Mouse (Mus musculus): ENCODE measurements around the gene Dll3.

Gene Dll3

DNA sequence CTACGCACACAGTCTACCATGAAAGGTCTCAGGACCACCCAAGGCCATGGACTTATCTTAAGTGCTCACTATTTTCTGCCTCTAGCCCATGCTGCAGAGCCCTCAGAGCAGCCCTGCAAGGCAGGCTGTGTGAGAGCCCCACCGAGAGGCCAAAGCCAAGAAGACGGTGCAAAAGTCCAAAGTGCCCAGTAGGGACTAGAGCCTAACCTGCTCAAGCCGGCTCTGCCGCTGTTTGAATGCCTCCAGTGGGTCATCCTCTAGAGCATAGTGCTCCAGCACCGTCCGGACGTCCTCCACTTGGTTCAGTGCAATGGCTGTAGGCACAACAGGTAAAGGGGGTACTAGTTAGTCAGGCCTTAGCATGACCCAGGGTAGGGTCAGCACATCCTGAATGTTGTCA lies 4.2 kb upstream of the Dll3 start:
- peak; percentile 82 for DNase-seq

GRCm38 (mm10) chr7:28305641-28306040 lies 3.6 kb upstream of the Dll3 start:
- peak; percentile 70 for DNase-seq

- DNase-seq = peak; percentile 75
Observed at GRCm38 (mm10) chr7:28298837-28299625, 3.0 kb downstream of the Dll3 start.

DNA sequence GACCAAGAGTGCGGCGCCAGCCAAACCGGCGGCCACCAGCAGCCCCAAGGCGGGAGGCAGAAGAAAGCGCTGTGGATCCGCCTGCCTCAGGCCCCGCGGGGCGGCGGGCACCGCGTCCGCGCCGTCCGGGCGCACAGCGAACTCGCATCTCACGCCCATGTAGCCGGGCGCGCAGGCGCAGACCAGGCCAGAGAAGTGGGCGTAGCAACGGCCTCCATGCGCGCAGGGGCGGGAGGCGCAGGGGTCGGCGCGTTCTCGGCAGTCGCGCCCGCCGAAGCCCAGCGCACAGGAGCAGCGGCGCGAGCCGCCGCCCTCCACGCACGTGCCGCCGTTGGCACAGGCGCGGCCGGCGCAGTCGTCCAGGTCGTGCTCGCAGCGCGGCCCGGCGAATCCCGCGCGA lies 7.6 kb downstream of the Dll3 start:
- DNase-seq = peak; percentile 46

- DNase-seq = no peak
Observed at GRCm38 (mm10) chr7:28290638-28291590, 11.1 kb downstream of the Dll3 start, which contains the start of gene Selenov. Gene Selenov (minus strand): TSS chr7:28291186.

- no peak for DNase-seq
Observed at GRCm38 (mm10) chr7:28290165-28290564, 11.9 kb downstream of the Dll3 start.

DNA sequence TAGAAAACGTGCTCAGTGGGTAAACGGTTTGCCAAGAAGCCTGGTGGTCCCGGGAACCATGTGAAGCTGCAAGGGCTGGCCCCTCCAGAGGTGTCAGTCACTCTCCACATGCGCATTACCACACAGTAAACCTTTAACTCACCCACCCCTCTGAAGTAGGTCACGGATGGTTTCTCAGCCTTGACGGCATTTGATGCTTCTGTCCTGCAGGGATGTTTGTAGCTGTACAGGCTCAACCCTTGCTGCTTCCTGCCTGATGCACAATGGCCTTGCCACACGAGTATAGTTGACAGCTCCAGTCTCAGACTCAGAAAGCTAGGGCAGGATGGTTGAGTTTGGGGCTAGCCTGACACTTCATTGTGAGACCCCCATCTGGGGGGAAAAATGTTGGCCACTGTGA lies 21.4 kb downstream of the Dll3 start:
- peak; percentile 22 for DNase-seq

GRCm38 (mm10) chr7:28278279-28278652 lies 23.8 kb downstream of the Dll3 start:
- DNase-seq = peak; percentile 23

GRCm38 (mm10) chr7:28277615-28278278 lies 24.3 kb downstream of the Dll3 start, which contains the start of gene Eid2b:
Gene Eid2b (plus strand): TSS chr7:28277739.
- peak; percentile 96 for DNase-seq

DNA sequence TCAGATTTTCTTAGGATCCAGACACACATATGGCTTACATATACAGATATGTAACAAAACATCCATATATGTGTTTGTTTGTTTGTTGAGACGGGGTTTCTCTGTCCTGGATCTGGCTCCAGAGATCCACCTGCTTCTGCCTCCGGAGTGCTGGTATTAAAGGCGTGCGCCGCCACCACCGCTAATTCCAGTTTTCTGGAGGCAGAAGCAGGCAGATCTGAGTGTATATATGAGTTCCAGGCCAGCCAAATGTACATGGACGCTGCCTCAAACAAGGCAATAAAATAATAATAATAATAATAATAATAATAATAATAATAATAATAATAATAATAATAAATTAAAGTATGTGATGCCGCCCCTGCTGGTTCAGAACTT lies 24.8 kb downstream of the Dll3 start:
- peak; percentile 15 for DNase-seq

DNA sequence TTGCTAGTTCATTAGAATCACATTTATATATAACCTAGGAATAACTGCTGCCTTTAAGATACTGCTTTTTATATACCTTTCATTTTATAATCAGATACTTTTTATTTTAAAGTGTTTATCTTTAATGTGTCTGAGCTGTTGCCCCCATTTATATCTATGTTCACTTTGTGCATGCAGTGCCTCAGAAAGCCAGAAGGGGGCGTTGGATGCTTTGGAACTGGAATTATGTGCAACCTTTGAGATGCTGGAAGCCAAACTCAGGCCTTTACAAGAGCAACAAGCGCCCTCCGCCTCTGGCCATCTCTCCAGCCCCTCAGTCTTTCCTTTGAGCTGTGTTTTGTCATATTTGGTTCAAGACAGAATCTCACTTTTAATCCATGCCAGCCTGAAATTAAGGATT lies 30.3 kb downstream of the Dll3 start:
- DNase-seq = no peak

GRCm38 (mm10) chr7:28269355-28269754 lies 32.7 kb downstream of the Dll3 start:
- DNase-seq = no peak

DNA sequence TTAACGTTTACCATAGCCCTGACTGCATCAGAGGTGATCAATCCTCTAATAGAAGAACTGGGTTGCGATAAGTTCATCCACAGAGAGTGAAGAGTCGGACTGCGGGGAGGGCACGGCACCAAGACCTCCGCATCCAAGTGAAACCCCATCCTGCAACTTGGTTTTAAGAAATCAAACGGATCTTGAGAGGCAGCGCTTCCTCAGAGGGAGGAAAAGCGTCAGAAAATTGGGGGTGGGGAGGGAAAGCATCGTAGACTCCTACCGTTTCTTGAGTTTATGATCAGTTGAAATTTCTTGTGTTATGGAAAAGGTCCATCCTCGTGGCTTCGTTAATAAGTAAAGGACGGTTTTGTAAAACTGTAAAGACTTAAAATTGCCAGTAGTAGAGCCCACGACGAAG lies 33.5 kb downstream of the Dll3 start:
- no peak for DNase-seq

- DNase-seq = peak; percentile 55
Observed at GRCm38 (mm10) chr7:28268042-28268531, 34.0 kb downstream of the Dll3 start.

GRCm38 (mm10) chr7:28267129-28268041 lies 34.7 kb downstream of the Dll3 start, which contains the start of gene Eid2:
Gene Eid2 (plus strand): TSS chr7:28267881.
- peak; percentile 77 for DNase-seq

GRCm38 (mm10) chr7:28265391-28265790 lies 36.6 kb downstream of the Dll3 start:
- DNase-seq = no peak

DNA sequence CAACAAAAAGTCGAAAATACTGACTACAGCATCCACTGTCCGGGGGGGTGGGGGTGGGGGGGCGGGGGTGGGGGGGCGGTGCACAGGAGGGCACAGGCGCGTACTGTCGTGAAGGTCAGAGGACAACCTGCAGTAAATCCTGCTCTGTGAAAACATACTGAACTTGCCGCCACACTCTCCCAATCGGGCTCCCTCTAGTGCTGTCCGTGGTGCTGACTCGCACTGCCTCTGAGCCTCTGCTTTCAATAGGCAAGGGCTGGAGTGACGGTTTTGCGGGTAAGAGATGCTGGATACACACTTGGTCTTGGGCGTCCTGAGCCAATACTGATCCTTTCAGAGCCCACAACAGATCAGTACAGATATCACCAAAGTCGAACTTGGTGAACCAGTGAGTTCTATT lies 38.3 kb downstream of the Dll3 start:
- peak; percentile 57 for DNase-seq

DNA sequence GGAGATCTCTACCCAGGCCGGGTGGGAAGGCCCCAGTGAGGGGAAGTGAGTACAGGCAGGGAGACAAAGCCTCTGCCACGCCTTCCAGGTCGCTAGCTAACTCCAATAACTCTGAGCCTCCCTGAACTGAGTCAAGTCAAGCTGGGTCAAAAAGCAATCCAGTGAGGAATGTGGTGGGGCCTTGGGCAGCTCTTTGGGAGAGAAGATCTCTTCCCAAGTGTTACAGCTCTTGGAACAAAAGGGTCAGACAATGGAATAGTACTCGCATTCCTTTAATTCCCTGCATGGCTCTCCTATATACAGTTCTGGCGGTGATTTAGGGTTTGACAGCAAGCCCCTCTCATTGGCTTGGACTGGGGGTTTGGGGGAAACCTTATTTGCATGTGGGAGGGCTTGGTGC lies 39.2 kb downstream of the Dll3 start:
- DNase-seq = no peak

- no peak for DNase-seq
Observed at GRCm38 (mm10) chr7:28255476-28255875, 46.6 kb downstream of the Dll3 start.

- no peak for DNase-seq
Observed at GRCm38 (mm10) chr7:28254591-28254990, 47.4 kb downstream of the Dll3 start.

GRCm38 (mm10) chr7:28251976-28252375 lies 50.1 kb downstream of the Dll3 start:
- no peak for DNase-seq

GRCm38 (mm10) chr7:28248957-28249356 lies 53.1 kb downstream of the Dll3 start:
- DNase-seq = no peak

Measured in kidney, adult 9 months (tissue).